Mouse (Mus musculus): ENCODE measurements at regions not wholly inside any gene's neighbourhood (a gene's known extent, or its start where the extent isn't known, plus 50 kb on each side); places are given as distances from the start of the nearest gene placed in this dataset.
A peak's percentile ranks its signal among the peaks of the same experiment; 100 is the strongest.
"Not testable (repeated sequence)": the region's sequence is repeated elsewhere in the genome, so short reads cannot be mapped to it uniquely, and the experiment has no call there.

DNA sequence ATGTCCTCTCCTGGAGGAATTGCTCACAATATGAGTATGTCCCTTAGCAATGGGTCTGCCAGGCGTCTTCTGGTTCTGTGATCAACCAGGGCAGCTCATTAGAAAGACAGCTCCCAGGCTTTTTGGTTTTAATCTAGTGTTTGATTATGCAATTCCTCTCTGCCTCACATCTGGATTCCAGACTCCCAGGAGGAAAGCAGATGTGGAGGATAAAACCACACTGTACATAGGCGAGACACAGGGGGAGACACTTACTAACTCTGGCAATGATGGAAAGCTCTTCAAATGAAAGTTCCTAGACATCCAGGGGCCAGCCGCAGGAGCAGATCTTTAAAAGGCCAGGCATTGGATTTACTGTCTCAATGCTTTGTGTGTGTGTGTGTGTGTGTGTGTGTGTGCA lies 116.4 kb upstream of the Tet2 start:
- ATAC-seq (replicated peaks; ENCODE audit: low read depth, poor library complexity, severe bottlenecking): no peak

- no peak for ATAC-seq (replicated peaks; ENCODE audit: low read depth, poor library complexity, severe bottlenecking)
These were observed 120.0 kb upstream of the Tet2 start for GRCm38 (mm10) chr3:133664914-133665313.

DNA sequence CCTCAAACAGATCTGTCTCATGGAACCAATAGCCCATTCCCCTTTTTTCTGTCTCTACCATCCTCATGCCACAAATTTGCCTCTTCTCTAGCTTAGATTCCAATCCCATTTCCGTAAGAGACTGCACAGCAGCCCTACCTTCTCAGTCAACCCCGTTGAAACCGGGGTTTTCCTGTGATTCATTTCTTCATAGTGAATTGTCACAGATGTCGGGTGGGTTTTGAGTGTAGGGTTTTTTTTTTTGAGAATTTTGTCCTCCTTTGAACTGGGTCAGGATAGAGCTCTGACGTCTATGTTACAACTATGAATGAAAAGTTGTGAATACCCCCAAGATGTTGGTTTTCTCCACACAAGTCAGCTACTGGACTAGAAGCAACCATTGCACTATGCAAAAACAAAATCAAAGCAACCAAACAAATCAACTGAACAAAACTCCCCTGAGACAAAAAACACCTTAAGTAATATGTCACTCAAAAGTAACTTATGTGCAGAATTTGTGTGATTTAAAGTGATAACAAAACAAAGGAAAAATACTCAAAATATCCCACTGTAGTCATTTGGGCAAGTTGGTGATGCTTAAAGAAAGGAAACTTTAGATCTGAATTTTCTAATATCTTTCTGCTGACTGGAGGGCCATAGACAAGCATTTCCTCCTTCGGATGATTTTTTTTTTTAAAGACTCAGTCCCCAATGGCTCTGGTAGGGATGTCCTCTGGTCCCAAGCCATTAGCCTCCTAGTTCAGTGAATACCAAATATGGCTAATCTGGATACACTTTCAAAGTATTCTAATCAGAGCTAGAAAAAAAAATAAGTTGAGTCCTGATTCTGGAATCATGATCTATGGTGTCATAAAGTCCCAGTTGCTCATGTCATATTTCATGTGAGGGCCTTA lies 120.7 kb upstream of the Tet2 start:
- no peak for ATAC-seq (replicated peaks; ENCODE audit: low read depth, poor library complexity, severe bottlenecking)

DNA sequence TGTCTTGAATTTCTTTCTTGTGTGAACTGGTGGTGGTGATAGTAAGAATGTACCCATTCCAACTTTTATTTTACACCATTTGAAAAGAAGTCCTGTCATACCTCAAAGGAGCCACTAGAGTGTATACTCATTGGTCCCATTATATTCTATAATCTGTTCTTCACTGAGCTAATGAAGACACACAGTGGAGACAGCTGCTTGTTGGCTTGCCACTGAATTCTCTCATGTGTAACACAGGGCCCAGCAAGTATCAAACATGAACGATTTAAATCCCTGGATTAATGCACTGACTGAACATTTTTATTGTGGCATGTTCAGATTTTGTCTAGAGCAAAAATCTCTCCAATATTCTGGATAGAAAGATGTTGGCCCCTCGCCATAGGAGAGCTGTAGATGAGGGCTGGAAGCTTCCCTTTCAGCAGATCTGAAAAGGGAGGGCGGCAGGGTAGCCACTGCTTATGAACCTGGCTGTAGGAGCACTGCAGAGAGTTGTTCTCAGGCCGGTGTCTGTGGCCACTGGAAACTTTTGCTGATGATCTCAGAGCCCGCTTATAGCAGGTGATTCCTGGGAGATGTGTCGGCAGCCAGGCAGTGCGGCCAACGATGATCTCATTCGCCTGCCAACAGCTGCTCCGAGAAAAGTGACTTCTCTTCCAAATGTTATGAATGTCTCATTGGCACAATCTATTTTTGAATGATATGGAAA lies 128.0 kb upstream of the Tet2 start:
- peak; percentile 80; the same call in 1 of the 2 replicates for ATAC-seq (replicated peaks; ENCODE audit: low read depth, poor library complexity, severe bottlenecking)

- no peak for ATAC-seq (replicated peaks; ENCODE audit: low read depth, poor library complexity, severe bottlenecking)
These were observed 133.0 kb upstream of the Tet2 start for GRCm38 (mm10) chr3:133677892-133678291.

DNA sequence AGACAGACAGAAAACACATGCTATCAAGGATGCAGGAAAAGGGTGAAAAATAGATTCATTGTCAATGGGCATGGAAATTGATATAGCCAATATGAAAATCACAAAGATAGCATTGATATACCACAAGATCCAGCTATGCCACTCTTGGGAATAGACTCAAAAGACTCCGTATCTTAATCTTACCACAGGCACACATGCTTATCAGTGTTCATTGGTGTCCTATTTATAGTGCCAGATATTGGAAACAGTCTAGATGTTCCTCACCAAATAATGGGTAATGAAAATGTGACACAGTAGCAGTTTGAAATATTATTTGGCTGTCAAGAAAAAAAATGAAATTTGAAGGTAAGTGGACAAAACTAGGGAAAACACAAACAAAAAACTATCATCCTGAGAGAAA lies 135.0 kb upstream of the Tet2 start:
- 0 out of 2 replicates have a peak, but pooled peaks have one; percentile 36 for ATAC-seq (replicated peaks; ENCODE audit: low read depth, poor library complexity, severe bottlenecking)

GRCm38 (mm10) chr3:133680343-133680742 lies 135.4 kb upstream of the Tet2 start:
- peak; percentile 56 for ATAC-seq (replicated peaks; ENCODE audit: low read depth, poor library complexity, severe bottlenecking)

GRCm38 (mm10) chr3:133680805-133681204 lies 135.9 kb upstream of the Tet2 start:
- ATAC-seq (replicated peaks; ENCODE audit: low read depth, poor library complexity, severe bottlenecking): no peak

GRCm38 (mm10) chr3:133684196-133684743 lies 139.3 kb upstream of the Tet2 start:
- ATAC-seq (replicated peaks; ENCODE audit: low read depth, poor library complexity, severe bottlenecking): no peak

DNA sequence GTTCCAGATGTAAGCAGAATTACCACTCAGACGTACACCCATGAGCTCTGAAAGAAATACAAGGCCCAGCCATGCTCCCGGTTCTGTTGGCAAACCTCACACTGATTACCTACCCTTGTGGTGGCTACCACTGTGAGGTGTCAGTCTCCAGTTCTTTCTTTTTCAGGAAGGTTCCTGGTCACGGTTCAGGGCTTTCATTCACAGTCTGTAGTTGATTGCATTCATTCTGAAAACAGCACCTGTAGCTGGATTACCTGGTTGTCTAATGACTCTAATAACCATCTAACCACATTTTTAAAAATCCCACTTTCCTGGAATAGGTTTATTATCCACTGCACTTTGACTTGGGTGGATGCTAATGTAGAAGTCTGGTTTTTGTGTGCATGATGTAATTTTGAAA lies 139.8 kb upstream of the Tet2 start:
- ATAC-seq (replicated peaks; ENCODE audit: low read depth, poor library complexity, severe bottlenecking): no peak

DNA sequence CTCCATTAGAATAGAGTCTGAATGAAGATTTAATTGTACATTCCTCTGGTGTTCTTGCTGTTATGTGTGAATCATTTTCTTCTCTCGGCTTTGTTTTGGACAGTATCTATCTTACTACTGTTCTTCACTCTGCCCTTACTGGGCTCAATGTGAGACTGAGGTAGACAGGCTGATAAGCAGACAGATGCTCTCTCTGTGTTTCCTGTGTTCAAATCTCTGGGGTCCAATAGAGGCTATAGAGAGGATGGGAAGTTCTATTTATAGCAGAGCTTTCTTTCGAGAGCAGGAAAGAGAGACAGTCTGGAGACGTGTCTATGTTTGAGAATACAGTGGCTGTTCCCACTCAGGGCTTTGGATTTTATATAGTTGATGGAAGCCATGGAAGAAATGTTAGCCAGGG lies 140.5 kb upstream of the Tet2 start:
- ATAC-seq (replicated peaks; ENCODE audit: low read depth, poor library complexity, severe bottlenecking): no peak

DNA sequence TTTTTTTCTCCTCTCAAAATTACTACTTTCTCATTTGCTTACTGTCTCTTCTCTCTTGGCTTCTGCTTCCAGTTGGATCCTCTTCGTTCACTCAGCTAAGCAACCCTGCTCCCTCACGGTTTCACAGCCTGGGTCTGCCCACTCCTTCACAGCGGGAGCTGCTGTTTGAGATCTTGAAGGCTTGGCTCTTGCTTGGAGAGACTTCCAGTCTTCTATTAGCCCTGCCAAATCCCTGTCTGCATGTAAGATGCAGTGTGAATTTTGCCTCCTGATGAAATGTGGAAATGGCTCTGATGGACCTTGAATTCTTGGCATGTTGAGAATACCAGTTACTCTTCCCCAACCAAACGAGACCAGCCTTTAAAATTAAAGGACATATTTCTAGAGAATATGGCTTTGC lies 149.1 kb upstream of the Tet2 start:
- no peak for ATAC-seq (replicated peaks; ENCODE audit: low read depth, poor library complexity, severe bottlenecking)

DNA sequence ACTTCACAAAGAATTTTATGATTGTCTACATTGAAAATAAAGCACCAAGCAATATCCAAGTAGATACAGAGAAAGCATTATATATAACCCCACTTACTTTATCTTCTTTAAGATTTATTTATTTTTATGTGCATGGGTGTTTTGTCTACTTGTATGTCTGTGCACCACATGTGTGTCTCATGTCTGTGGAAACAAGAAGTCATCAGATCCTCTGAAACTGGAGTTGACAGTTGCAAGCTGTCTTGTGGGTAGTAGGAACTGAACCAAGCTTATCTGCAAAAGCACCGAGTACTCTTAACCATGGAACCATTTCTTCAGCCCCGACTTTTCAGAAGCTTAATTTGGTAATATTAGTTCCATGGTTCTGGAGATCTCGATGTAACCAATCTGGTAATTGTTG lies 151.2 kb upstream of the Tet2 start:
- ATAC-seq (replicated peaks; ENCODE audit: low read depth, poor library complexity, severe bottlenecking): no peak

DNA sequence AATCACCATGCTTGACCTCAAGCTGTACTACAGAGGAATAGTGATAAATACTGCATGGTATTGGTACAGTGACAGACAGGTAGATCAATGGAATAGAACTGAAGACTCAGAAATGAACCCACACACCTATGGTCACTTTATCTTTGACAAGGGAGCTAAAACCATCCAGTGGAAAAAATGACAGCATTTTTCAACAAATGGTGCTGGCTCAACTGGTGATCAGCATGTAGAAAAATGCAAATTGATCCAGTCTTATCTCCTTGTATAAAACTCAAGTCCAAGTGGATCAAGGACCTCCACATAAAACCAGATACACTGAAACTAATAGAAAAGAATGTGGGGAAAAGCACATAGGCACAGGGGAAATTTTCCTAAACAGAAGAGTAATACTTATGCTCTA lies 159.9 kb upstream of the Tet2 start:
- ATAC-seq (replicated peaks; ENCODE audit: low read depth, poor library complexity, severe bottlenecking): not testable (repeated sequence)

DNA sequence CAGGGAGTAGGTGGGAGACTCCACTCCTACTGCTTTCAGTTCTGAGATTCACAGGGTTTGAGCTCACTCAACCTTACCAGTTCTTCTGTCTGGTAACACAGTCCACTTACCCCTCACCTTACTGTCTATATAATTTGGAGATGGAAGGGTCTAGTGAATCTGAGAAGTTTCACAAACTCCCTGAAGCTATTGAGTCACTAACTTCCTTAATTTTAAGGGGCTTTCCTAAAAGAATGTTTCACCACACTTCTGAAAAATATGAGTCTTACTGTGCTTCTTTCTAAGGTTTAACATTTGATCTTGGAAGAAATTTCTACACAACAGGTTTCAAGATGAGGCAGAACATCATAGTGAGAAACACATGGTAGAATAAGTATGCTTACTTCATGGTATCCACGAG lies 166.6 kb upstream of the Tet2 start:
- 0 out of 2 replicates have a peak, but pooled peaks have one; percentile 42 for ATAC-seq (replicated peaks; ENCODE audit: low read depth, poor library complexity, severe bottlenecking)

- ATAC-seq (replicated peaks; ENCODE audit: low read depth, poor library complexity, severe bottlenecking): no peak
These were observed 177.8 kb upstream of the Tet2 start for GRCm38 (mm10) chr3:133722550-133723290.

DNA sequence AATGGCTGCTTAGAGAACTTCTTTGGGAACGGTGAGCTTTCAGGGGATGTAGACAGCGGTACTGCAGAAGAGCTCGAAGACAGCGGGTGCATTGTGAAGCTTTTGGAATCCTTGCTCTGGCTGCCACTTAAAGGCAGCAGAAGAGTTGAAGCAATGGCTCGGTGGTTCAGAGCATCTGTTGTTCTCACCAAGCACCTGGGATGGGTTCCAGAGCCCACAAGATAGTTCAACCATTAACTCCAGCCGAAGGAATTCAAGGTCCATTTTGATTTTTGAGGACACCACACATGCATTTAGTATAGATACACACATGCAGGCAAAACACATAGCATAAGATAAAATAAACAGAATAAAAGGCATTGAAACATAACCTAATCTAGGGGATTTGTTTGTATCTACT lies 181.9 kb upstream of the Tet2 start:
- ATAC-seq (replicated peaks; ENCODE audit: low read depth, poor library complexity, severe bottlenecking): no peak

GRCm38 (mm10) chr3:133735603-133736002 lies 190.7 kb upstream of the Tet2 start:
- no peak for ATAC-seq (replicated peaks; ENCODE audit: low read depth, poor library complexity, severe bottlenecking)

- ATAC-seq (replicated peaks; ENCODE audit: low read depth, poor library complexity, severe bottlenecking): no peak
These were observed 194.0 kb upstream of the Tet2 start for GRCm38 (mm10) chr3:133738936-133739335.

GRCm38 (mm10) chr3:133744552-133745118 lies 199.7 kb upstream of the Tet2 start:
- no peak for ATAC-seq (replicated peaks; ENCODE audit: low read depth, poor library complexity, severe bottlenecking)

All from common myeloid progenitor, adult 5-6 weeks (primary cell).